Mouse (Mus musculus) brain, embryonic 14.5 days (tissue): ENCODE measurements at regions not wholly inside any gene's neighbourhood (a gene's known extent, or its start where the extent isn't known, plus 50 kb on each side); places are given as distances from the start of the nearest gene placed in this dataset.

Experiments used
- CTCF ChIP-seq: fragments of 200-500 bp; IDR thresholded peaks from 2 replicates; pipeline ENCODE4 v1.5.1; 2012; ENCODE audit warnings: inconsistent platforms, mild to moderate bottlenecking, moderate library complexity, borderline replicate concordance; ENCODE audit not compliant: insufficient read depth, insufficient read length; ENCODE audit errors: extremely low read depth
- POLR2A ChIP-seq: fragments of 200-500 bp; IDR thresholded peaks from 2 replicates; pipeline ENCODE4 v1.6.1; 2012; ENCODE audit warnings: mild to moderate bottlenecking, inconsistent platforms, borderline replicate concordance; ENCODE audit not compliant: poor library complexity, insufficient read depth, insufficient read length, severe bottlenecking; ENCODE audit errors: extremely low read depth

DNA sequence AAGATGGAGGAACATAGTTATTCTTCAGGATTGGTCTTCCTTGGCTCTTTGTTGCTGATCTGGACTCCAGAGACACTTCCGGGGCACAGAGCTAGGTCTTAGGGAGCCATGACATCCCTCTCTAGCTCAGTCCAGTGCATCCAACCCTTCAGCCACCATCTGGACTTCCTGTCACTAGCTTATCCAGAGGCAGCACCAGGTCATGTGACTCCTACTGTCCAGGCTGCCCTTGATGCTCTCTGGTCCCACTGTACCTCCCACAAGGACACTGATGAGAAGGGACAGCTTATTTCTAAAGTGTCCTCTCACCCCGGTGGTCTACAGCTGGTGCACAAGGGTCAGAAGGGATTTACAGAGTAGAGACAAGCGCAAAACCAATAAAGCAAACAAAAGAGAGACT lies 400.7 kb upstream of the Kcnab2 start:
- TF ChIP-seq CTCF, result no peak
- TF ChIP-seq POLR2A, result no peak
